Mouse (Mus musculus) neutrophil, adult 5-6 weeks (primary cell): Measurements from ENCODE around the gene Arhgap6. TPM values are rescaled to one million over a fixed set of nuclear protein-coding genes. Genes with fewer than 3 reads are reported as not detected.
A peak's percentile ranks its signal among the peaks of the same experiment; 100 is the strongest.
"Not testable (repeated sequence)": the region's sequence is repeated elsewhere in the genome, so short reads cannot be mapped to it uniquely, and the experiment has no call there.

ENCODE experiments used
- ATAC-seq: fragments of 151-379, 151-347 bp; 2 replicates; pipeline ENCODE4 v1.8.0; 2017; ENCODE audit warnings: mild to moderate bottlenecking, moderate TSS enrichment; ENCODE audit not compliant: insufficient number of reproducible peaks, poor library complexity, low FRiP score, severe bottlenecking; ENCODE audit errors: extremely low read depth
- total RNA-seq: library from RNA; stranded (forward); fragments of 200-1000 nt; gene quantifications from 2 replicates; pipeline ENCODE4 v1.2.3, GENCODE M21; 2017

The Arhgap6 gene
- total RNA-seq, 1 experiment from 2014 or later = 4.5 TPM

GRCm38 (mm10) chrX:169255915-169256314 lies 461.0 kb downstream of the Arhgap6 start:
- ATAC-seq = no peak

DNA sequence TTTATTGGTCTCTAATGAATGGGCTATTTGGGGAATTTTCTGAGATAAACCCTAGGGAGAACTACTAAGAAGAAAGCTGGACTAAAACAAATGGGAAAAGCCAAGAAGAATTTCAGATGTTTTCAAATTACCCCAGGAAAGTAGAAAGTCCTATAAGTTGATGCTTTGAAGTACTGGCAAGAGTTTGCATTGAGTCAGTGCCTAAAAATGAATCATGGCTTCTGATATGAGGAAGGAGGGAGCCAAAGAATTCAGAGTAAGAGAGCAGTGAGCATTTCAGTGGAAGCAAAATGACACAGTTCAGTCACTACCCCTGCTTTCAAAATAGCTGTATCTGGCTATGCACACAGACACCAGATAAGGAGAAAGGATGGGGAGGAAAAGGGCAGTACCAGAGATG lies 461.8 kb downstream of the Arhgap6 start:
- ATAC-seq = no peak

- no peak for ATAC-seq
These were observed 466.1 kb downstream of the Arhgap6 start for GRCm38 (mm10) chrX:169261034-169261433.

DNA sequence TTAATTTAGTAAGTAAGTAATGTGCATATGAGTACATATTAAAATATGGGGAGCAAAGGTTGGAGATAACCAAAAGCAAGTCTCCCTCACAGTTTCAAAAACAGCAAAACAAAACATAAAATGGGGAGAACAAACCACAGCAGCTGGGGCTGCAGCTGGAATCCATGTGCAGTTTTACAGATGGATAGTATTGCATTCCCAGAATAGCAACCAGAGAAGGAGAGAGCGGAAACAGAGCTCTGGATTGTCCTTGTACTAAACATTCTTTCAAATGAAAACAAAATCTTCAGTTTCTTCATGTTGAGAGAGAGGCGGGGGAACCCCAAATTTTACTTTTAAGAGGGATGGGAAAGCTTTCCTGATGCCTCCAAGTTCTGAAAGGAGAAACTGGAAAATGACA lies 467.3 kb downstream of the Arhgap6 start:
- ATAC-seq = no peak

DNA sequence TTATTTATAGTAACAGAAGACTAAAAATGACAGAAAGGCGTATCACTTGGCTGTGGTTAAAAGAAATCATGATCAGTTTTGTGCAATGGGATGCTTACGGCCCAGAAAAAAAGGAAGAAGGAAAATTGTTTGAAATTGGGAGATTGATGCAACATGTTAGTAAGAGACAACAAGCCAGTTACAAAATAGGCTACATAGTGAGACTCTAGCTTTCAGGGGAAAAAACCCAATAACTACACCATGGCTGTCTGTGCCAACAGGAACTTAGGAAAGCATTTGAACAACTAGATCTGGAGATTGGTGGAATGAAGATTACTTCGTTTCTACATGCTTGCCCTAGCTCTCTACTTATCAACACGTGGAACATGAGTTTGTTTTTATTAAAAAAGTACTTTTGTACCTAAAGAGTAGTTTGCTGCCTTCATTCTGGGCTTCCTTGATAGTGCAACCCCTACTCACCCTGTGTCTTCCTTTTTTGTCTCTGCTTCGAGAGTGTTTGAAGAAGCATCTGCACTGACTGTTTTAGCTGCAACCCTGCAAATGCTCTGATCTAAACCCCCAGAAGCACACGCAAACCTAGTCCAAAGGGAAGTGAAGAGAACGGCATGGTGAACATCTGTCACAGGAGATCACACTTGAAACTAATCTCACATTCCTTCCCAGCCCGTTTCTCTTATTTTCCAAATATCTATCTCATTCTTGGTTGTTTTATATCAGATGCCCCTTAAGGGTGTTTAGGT lies 468.7 kb downstream of the Arhgap6 start:
- ATAC-seq = no peak

- 0 out of 2 replicates have a peak, but pooled peaks have one; percentile 23 for ATAC-seq
These were observed 504.7 kb downstream of the Arhgap6 start for GRCm38 (mm10) chrX:169299579-169299978.

DNA sequence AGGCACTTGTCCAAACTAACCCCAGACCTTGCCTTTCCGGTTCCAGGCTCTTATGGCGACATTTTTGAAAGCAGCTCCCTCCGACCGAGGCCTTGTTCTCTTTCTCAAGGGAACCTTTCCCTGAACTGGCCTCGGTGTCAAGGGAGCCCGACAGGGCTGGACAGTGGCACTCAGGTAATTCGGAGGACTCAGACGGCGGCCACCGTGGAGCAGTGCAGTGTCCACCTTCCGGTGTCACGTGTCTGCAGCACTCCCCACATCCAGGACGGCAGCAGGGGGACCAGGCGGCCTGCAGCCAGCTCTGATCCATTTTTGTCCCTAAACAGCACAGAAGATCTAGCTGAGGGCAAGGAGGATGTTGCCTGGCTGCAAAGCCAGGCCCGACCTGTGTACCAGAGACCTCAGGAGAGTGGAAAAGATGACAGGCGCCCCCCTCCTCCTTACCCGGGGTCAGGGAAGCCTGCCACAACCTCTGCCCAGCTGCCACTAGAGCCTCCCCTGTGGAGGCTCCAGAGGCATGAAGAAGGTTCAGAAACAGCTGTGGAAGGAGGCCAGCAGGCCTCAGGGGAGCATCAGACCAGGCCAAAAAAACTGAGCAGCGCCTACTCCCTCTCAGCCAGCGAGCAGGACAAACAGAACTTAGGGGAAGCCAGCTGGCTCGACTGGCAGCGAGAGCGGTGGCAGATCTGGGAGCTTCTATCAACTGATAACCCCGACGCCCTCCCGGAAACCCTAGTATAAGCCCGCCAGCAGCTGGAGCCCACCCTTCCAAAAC lies 507.6 kb downstream of the Arhgap6 start:
- ATAC-seq = no peak

- ATAC-seq = 0 out of 2 replicates have a peak, but pooled peaks have one; percentile 46
These were observed 509.0 kb downstream of the Arhgap6 start for GRCm38 (mm10) chrX:169303945-169304344.

GRCm38 (mm10) chrX:169308559-169308958 lies 513.7 kb downstream of the Arhgap6 start:
- ATAC-seq = no peak

DNA sequence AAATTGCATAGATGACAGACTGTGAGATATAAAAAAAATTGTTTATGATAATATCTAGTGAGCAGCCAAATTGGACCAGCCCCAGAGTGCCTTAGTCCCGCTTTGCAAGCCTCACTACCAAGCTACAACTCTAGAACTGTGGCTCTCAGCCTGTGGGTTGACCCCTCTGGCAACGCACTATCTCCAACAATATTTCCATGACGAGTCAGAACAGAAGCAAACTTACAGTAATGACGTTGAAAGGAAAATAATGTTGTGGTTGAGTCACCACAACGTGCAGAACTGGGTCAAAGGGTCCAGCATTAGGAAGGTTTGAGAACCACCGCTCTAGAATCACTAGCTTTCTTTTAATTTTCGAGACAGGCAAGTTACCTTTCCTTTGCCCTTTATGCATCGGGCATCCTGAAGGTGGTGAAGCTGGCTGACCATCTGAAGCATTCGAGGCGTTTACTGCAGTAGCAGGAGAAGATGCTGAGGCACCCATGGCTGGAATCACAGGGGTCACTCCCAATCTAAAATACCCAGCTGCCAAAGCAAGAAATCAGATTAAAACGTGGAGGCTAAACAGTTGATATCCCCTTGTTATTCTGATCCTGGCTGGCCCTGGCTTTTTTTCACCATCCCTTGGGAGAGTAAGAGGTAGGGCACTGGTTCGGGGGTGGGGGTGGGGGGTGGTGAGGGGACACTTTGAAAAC lies 524.3 kb downstream of the Arhgap6 start:
- no peak for ATAC-seq

DNA sequence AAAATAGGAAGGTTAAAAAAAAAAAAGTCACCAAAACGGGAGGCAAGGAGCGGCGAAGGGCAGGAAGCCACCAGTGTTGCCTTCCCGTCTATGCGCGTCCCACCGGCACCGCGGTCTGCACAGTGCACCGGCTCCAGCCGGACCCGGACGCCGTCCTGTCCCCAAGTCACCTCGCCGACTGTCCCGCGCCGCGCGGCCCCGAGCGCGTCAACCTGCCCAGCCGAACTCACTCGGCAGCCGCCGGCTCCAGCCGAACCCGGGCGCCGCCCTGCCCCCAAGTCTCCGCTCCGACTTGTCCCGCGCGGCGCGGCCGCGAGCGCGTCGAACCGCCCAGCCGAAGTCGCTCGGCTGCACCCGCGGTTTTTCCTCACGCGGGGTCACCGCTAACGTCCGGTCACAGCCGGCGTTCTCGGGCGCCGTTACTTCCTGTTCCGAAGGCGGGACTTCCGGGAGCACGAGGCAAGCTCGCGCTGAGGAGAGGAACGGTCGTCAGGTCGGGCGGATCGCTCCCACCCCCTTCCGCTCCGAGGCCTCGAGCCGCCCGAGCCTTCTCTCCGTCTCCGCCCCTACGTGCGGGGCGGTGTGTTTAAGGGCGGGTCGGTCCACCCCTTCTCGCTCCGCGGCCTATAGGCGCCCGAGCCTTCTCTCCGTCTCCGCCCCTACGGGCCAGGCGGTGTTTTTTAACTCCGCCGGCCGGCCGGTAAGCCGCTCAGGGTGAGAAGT lies 525.2 kb downstream of the Arhgap6 start, which contains the start of gene Hccs:
Gene Hccs, minus strand, starts transcription at position 428 of the 723 bp plus-strand sequence.
- peak; percentile 100 for ATAC-seq

GRCm38 (mm10) chrX:169320668-169321005 lies 525.7 kb downstream of the Arhgap6 start:
- not testable (repeated sequence) for ATAC-seq

GRCm38 (mm10) chrX:169325929-169326595 lies 531.2 kb downstream of the Arhgap6 start:
- peak; percentile 69; the same call in 1 of the 2 replicates for ATAC-seq

GRCm38 (mm10) chrX:169332264-169332663 lies 537.4 kb downstream of the Arhgap6 start:
- ATAC-seq = no peak

- no peak for ATAC-seq
These were observed 542.7 kb downstream of the Arhgap6 start for GRCm38 (mm10) chrX:169337559-169337958.

- no peak for ATAC-seq
These were observed 543.3 kb downstream of the Arhgap6 start for GRCm38 (mm10) chrX:169338213-169338612.
